Mouse (Mus musculus) embryonic facial prominence, embryonic 12.5 days (tissue): ENCODE data around the gene Rabgef1. TPM values are rescaled to one million over a fixed set of nuclear protein-coding genes. Genes with fewer than 3 reads are reported as not detected.
A peak's percentile ranks its signal among the peaks of the same experiment; 100 is the strongest.

Experiments
- ATAC-seq: fragments of 200-750 bp; cut with Nextera tagmentation; 2 replicates; pipeline ENCODE4 v1.8.0; 2017; ENCODE audit not compliant: insufficient number of reproducible peaks, insufficient read depth, low FRiP score, low TSS enrichment
- H3K27ac ChIP-seq: fragments of 300-500 bp; sonication (generic); 2 replicates; pipeline ENCODE4 v1.5.1; 2016; ENCODE audit warnings: mild to moderate bottlenecking
- H3K27me3 ChIP-seq: fragments of 300-500 bp; sonication (generic); 2 replicates; pipeline ENCODE4 v1.6.1; 2016; ENCODE audit warnings: mild to moderate bottlenecking, moderate library complexity
- H3K36me3 ChIP-seq: fragments of 300-500 bp; sonication (generic); 2 replicates; pipeline ENCODE4 v1.6.1; 2016; ENCODE audit warnings: mild to moderate bottlenecking
- H3K4me1 ChIP-seq: fragments of 300-500 bp; sonication (generic); 2 replicates; pipeline ENCODE4 v1.6.1; 2016
- H3K4me2 ChIP-seq: fragments of 300-500 bp; sonication (generic); replicated peaks from 2 replicates; pipeline ENCODE4 v1.6.1; 2016; ENCODE audit warnings: mild to moderate bottlenecking, moderate library complexity
- H3K4me3 ChIP-seq: fragments of 300-500 bp; sonication (generic); 2 replicates; pipeline ENCODE4 v1.5.1; 2016; ENCODE audit warnings: mild to moderate bottlenecking
- H3K9ac ChIP-seq: fragments of 300-500 bp; sonication (generic); 2 replicates; pipeline ENCODE4 v1.6.1; 2016; ENCODE audit warnings: mild to moderate bottlenecking, moderate library complexity
- H3K9me3 ChIP-seq: fragments of 300-500 bp; sonication (generic); 2 replicates; pipeline ENCODE4 v1.6.1; 2016; ENCODE audit warnings: mild to moderate bottlenecking, moderate library complexity
- WGBS: fragments of 180-500 bp; shearing (Covaris S2); methylation state at CpG from one replicate; pipeline ENCODE4 v1.1.7; 2016; 5-methylcytosine and 5-hydroxymethylcytosine counted together
- polyA plus RNA-seq: library from polyadenylated mRNA; unstranded; fragments of >200 nt; fragmentation: Nextera tagmentation; extraction: Ambion mirVana; gene quantifications from 2 replicates; pipeline ENCODE4 v1.2.1, GENCODE M21; 2016

The Rabgef1 gene
- polyA plus RNA-seq, 1 experiment from 2014 or later: 30.3 TPM

DNA sequence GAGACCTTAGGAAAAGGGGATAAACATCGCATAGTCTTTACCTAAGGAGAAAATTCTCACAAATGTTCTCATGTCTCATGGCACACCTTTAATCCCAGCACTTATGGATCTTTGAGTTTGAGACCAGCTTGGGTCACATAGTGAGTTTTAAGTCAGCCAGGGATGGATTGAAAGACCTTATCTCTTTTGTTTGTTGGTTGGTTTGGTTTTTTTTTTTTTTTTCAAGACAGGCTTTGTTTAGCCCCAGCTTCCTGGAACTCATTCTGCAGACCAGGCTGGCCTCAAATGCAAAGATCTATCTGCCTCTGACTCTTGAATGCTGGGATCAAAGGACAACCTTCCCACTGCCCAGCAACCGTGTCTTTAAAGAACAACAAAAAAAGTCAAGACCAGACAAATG, 49.7 kb downstream of the Rabgef1 start:
- ATAC-seq: no peak
- peak overlapping the region; percentile 70 for H3K4me2 ChIP-seq
- no peaks in the 10 kb centered on the region for H3K27me3 ChIP-seq
- H3K4me3 ChIP-seq: peak overlapping the region; percentile 99
- H3K9me3 ChIP-seq: no peaks in the 10 kb centered on the region
- H3K27ac ChIP-seq: no peak overlapping the region
- peaks cover 3% of the 10 kb centered on the region; the same call in 1 of the 2 replicates for H3K36me3 ChIP-seq
- WGBS: 49% methylated on average over 2 of the region's 2 CpGs
- no peak overlapping the region for H3K9ac ChIP-seq
- H3K4me1 ChIP-seq: peaks cover 14% of the 10 kb centered on the region

DNA sequence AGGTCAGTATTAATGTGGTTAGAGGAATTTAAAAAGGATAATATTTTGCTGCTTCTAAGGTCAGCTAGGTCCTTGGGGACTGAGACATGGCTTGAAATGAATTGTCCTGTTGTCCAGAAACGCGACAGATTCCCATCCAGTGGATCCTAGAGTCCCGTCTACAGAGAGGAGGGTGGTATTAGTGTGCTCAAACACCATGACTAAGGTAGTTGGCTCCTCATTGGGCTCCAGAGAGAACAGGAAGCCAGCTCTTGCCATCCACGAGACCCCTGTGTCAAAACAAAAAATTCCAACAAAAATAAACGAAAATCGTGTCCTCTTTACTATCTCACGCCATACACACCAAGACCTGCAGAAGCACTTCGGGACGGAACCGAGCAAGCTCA, 50.2 kb downstream of the Rabgef1 start:
- H3K9me3 ChIP-seq: no peaks in the 10 kb centered on the region
- H3K9ac ChIP-seq: peak overlapping the region; percentile 95
- peak; percentile 44; the same call in 1 of the 2 replicates for ATAC-seq
- H3K27ac ChIP-seq: peak overlapping the region; percentile 85; the same call in 1 of the 2 replicates
- peak overlapping the region; percentile 99 for H3K4me3 ChIP-seq
- under 1% methylated on average over 10 of the region's 10 CpGs for WGBS
- H3K4me2 ChIP-seq: peak overlapping the region; percentile 70
- no peaks in the 10 kb centered on the region for H3K27me3 ChIP-seq
- peaks cover 14% of the 10 kb centered on the region for H3K4me1 ChIP-seq
- peaks cover 3% of the 10 kb centered on the region; the same call in 1 of the 2 replicates for H3K36me3 ChIP-seq

DNA sequence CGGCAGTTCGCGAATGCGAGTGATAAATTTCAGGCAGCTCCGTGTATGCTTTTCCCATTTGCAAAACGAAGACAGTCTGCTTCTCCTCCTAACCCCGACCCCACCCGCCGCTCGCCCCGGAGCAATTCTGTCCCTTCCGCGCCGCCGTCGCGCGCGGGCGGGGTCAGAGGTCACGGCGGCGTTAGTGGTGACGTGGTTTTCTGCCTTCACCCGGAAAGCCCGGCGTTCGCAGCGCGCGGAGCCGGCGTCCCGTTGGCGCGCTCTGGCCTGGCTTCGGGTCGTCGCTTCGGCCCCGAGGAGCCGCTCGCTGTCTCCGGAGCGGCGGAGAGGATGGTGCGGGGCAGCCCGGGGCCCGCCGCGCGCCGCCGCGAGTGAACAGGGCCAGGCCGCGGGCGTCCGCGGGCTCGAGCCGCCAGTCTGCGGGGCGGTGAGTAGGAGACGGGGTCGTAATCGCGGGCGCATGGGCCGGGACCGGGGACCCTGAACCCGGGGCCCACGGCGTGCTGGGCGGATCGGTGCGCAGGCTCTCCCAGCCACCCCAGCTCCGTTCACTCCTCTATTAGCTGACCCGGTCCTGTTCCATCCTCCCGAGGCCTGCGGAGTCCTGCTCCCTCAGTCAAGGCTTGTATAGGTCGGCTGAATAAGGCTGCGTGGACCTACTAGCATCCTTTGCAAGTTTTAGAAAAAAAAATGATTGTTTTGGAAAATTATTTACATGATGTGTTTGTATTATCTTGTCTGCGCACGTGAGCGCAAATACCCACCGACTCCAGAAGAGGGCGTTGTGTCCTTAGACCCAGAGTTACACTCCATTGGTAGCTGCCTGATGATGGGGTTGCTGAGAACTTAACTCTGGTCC, 50.8 kb downstream of the Rabgef1 start:
- Histone ChIP-seq H3K9ac (peak overlapping the region; percentile 95), H3K4me3 (peak overlapping the region; percentile 99), H3K36me3 (peaks cover 3% of the 10 kb centered on the region; the same call in 1 of the 2 replicates), H3K27ac (peak overlapping the region; percentile 85), H3K27me3 (no peaks in the 10 kb centered on the region), H3K4me2 (peak overlapping the region; percentile 70), H3K4me1 (peaks cover 14% of the 10 kb centered on the region), H3K9me3 (no peaks in the 10 kb centered on the region)
- peak; percentile 61 for ATAC-seq
- WGBS: under 1% methylated on average over 88 of the region's 88 CpGs

DNA sequence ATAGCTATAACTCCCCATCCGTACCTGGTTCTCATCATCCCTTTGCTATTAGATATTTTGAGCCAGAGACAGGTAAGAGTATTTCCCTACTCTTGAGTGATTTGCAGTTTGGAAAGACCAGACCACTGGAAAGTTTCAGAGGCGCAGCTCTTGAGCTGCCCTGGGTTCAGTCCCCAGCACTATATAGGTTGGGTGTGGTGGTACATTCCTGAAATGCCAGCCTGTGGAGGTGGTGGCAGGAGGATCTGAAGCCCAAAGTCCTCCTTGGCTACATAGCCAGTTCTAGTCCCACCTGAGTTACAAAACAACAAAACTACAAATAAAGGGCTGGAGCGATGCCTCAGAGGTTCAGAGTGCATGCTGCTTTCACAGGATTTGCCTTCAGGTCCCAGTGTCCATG, 55.2 kb downstream of the Rabgef1 start:
- ATAC-seq: no peak
- no peaks in the 10 kb centered on the region for H3K27me3 ChIP-seq
- WGBS: 90% methylated on average over 3 of the region's 3 CpGs
- H3K4me2 ChIP-seq: no peak overlapping the region
- no peaks in the 10 kb centered on the region for H3K9me3 ChIP-seq
- peaks cover 14% of the 10 kb centered on the region for H3K4me1 ChIP-seq
- no peak overlapping the region for H3K4me3 ChIP-seq
- H3K27ac ChIP-seq: no peak overlapping the region
- peaks cover 23% of the 10 kb centered on the region for H3K36me3 ChIP-seq
- no peak overlapping the region for H3K9ac ChIP-seq

DNA sequence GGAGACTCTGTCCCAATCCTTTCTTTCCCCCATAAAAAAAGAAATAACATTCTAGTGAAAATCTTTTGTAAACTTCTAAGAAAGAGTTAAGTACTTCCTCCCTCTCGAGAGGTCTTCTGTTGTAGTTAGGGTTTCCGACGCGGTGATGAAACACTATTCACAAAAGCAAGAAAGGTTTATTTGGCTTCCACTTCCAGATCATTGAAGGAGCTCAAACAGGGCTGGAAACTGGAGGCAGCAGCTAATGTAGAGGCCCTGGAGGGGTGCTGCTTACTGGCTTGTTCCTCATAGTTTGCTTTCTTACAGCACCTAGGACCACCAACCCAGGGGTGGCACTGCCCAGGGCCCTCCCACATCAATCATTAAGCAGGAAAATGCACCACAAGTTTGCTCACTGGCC, 56.5 kb downstream of the Rabgef1 start:
- Histone ChIP-seq H3K4me2 (no peak overlapping the region), H3K27ac (no peak overlapping the region), H3K27me3 (no peaks in the 10 kb centered on the region), H3K36me3 (peaks cover 37% of the 10 kb centered on the region), H3K9ac (no peak overlapping the region), H3K9me3 (no peaks in the 10 kb centered on the region), H3K4me3 (no peak overlapping the region), H3K4me1 (peaks cover 11% of the 10 kb centered on the region)
- WGBS: 87% methylated on average over 4 of the region's 4 CpGs
- ATAC-seq: no peak

DNA sequence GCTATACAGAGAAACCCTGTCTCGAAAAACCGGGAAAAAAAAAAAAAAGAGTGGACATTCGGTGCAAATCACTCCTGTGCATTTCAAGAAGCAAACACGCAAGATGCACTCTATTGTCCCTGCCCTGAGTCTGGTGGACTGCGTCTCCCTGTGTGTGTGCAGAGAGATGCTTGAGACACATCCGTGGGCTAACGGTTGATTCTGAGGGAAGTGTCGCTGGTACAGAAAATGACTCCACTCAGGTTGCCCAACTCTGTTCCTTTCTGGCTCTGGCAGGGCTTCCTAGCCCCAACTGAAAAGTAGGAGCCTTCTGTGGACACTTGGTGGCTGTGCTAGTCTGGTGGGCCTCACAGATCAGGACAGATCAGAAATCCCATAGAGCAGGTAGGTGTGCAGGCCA, 64.7 kb downstream of the Rabgef1 start:
- Histone ChIP-seq H3K27ac (no peak overlapping the region), H3K9ac (no peak overlapping the region), H3K9me3 (no peaks in the 10 kb centered on the region), H3K27me3 (no peaks in the 10 kb centered on the region), H3K4me3 (no peak overlapping the region), H3K4me2 (no peak overlapping the region), H3K36me3 (peaks cover 98% of the 10 kb centered on the region), H3K4me1 (no peaks in the 10 kb centered on the region)
- no peak for ATAC-seq
- WGBS: 93% methylated on average over 8 of the region's 8 CpGs

DNA sequence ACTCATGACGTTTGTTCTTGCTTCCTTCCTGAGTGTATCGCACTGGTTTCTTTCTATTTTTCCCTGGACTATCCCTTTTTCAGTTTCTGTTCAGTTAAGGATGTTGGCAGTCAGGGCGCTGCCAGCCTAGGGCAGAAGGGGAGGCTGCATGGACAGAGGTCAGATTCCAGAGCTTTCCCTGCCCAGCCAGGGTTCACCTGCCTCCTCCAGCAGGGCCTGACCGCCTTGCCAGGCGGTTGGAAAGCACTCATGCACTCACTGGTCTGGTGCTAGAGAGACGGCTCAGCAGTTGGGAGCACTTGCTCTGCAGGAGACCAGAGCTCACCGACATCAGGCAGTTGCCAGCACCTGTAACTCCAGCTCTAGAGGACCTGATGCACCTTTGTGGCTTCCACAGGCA, 67.6 kb downstream of the Rabgef1 start:
- H3K27me3 ChIP-seq: no peaks in the 10 kb centered on the region
- no peak overlapping the region for H3K4me2 ChIP-seq
- no peak for ATAC-seq
- WGBS: 93% methylated on average over 7 of the region's 7 CpGs
- peaks cover 85% of the 10 kb centered on the region for H3K36me3 ChIP-seq
- H3K4me1 ChIP-seq: no peaks in the 10 kb centered on the region
- H3K9me3 ChIP-seq: no peaks in the 10 kb centered on the region
- no peak overlapping the region for H3K27ac ChIP-seq
- no peak overlapping the region for H3K4me3 ChIP-seq
- no peak overlapping the region for H3K9ac ChIP-seq

DNA sequence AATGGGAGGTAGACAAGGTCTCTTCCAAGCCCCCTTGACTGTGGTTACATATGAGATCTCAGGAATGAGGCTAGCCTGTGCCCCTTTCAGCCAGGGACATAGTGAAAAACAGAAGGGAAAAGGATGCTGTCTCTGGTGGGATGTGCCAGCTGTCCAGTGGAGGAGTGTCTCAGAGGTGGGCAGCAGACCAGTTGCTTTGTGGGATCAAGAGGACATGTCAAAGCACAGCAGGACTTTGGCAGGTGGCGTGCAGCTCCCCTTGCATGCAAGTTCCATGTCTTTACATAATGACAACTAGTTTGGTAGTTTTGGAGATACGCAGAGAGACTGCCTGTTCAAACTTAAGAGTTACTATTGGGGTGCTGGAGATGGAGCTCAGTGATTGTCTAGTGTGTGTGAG, 68.3 kb downstream of the Rabgef1 start:
- no peak overlapping the region for H3K27ac ChIP-seq
- no peak overlapping the region for H3K4me2 ChIP-seq
- H3K9me3 ChIP-seq: no peaks in the 10 kb centered on the region
- H3K4me1 ChIP-seq: no peaks in the 10 kb centered on the region
- no peaks in the 10 kb centered on the region for H3K27me3 ChIP-seq
- no peak for ATAC-seq
- WGBS: 94% methylated on average over 2 of the region's 2 CpGs
- H3K9ac ChIP-seq: no peak overlapping the region
- no peak overlapping the region for H3K4me3 ChIP-seq
- H3K36me3 ChIP-seq: peaks cover 85% of the 10 kb centered on the region

DNA sequence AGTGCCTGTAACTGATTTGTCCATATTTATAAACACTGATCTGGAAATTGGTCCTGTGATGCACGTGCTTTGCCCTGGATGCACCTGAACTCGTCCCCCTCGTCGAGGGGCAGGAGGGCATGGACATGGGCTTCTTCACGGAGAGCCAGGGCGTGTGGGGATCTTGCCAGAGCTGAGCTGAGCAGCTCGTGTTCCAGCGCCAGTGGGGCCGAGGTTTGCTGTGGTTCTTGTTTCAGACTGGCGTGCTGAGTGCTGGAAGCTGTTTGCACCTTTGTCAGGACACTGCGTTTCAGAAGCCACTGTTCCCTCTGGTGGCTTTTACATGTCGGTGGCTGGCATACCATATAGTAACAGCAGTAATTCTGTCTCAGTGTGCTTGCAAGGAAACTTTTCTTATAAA, 69.8 kb downstream of the Rabgef1 start:
- no peaks in the 10 kb centered on the region for H3K9me3 ChIP-seq
- ATAC-seq: no peak
- peaks cover 83% of the 10 kb centered on the region for H3K36me3 ChIP-seq
- H3K4me2 ChIP-seq: no peak overlapping the region
- no peak overlapping the region for H3K4me3 ChIP-seq
- WGBS: 91% methylated on average over 12 of the region's 12 CpGs
- no peaks in the 10 kb centered on the region for H3K27me3 ChIP-seq
- no peak overlapping the region for H3K27ac ChIP-seq
- no peak overlapping the region for H3K9ac ChIP-seq
- H3K4me1 ChIP-seq: no peaks in the 10 kb centered on the region

DNA sequence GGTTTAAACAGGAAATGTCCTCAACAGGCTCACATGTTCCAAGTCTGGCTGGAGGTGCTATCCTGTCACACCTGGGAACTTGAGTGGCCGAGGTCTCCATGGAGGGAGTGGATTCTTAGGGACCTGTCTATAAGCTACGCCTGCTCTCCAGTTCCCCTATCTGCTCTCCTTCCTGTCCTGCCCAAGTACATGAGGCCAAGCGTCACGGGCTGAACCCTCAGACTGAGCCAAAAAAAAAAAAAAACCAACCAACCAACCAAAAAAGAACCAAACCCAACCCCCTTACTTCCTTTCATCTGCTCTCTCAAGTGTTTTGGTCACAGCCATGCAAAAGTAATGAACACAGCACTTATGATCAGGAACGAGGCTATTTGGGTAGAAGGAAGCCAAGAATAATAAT, 76.2 kb downstream of the Rabgef1 start:
- 93% methylated on average over 5 of the region's 5 CpGs for WGBS
- no peak overlapping the region for H3K9ac ChIP-seq

DNA sequence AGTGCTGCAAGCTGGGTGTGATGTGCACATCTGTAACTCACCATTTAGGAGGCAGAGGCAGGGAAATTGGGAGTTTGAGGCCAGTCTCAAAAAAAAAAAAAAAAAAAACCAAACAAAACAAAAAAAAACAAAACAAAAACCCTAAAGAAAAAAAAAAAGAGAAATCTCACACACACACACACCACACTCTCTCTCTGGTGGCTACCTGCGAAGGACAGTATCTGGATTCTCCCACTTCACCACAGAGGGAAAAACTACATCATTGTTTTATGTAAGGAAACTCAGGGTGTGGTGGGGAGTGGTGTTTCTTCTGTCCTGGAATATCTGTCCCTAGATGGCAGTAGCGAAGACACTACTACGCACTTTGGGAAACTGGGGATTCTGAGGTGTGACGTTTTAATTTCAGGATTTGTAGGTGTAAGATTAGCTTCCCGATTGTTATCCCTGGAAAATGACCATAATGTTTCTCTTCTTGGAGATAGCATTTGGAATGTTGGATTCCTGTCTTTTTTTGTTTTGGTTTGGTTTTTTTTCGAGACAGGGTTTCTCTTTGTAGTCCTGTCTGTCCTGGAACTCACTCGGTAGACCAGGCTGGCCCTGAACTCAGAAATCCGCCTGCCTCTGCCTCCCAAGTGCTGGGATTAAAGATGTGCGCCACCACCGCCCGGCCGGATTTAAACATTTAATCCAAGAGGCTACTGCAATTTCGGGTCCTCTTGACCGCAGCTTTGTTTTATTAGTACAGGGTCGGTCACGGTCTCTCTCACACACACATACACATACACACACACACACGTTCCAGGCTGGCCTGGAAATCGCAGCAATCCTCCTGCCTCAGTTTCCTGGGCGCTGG, 82.8 kb downstream of the Rabgef1 start:
- 17% methylated on average over 19 of the region's 19 CpGs for WGBS
- peak overlapping the region; percentile 69 for H3K9ac ChIP-seq

More for the DNA sequence above, 76.2 kb downstream of the Rabgef1 start:
- Histone ChIP-seq H3K9me3 (no peaks in the 10 kb centered on the region), H3K4me1 (no peaks in the 10 kb centered on the region), H3K27me3 (no peaks in the 10 kb centered on the region), H3K27ac (no peak overlapping the region), H3K36me3 (peaks cover 79% of the 10 kb centered on the region), H3K4me3 (no peak overlapping the region), H3K4me2 (no peak overlapping the region)
- ATAC-seq: no peak

More for the DNA sequence above, 82.8 kb downstream of the Rabgef1 start:
- no peaks in the 10 kb centered on the region for H3K9me3 ChIP-seq
- peaks cover 10% of the 10 kb centered on the region; the same call in 1 of the 2 replicates for H3K4me1 ChIP-seq
- H3K4me3 ChIP-seq: peak overlapping the region; percentile 54
- H3K27me3 ChIP-seq: no peaks in the 10 kb centered on the region
- no peak for ATAC-seq
- H3K36me3 ChIP-seq: peaks cover 33% of the 10 kb centered on the region
- H3K27ac ChIP-seq: no peak overlapping the region; the same call in 1 of the 2 replicates
- peak overlapping the region; percentile 56 for H3K4me2 ChIP-seq
